Mouse (Mus musculus) gastrocnemius, adult 2 months (tissue): ENCODE measurements around the gene Trim66. TPM values are rescaled to one million over a fixed set of nuclear protein-coding genes. Genes with fewer than 3 reads are reported as not detected.
A peak's percentile ranks its signal among the peaks of the same experiment; 100 is the strongest.

ENCODE experiments used
- DNase-seq: peaks from one replicate; pipeline ENCODE4 v3.0.0; 2022
- H3K27ac ChIP-seq: fragments of 200-600 bp; 2 replicates; pipeline ENCODE4 v1.8.1; 2022; ENCODE audit warnings: mild to moderate bottlenecking
- H3K4me3 ChIP-seq: fragments of 200-600 bp; 2 replicates; pipeline ENCODE4 v1.8.1; 2022; ENCODE audit warnings: mild to moderate bottlenecking, moderate library complexity
- CTCF ChIP-seq: fragments of 200-600 bp; IDR thresholded peaks from 2 replicates; pipeline ENCODE4 v1.8.1; 2022; ENCODE audit warnings: antibody characterized with exemption, mild to moderate bottlenecking, moderate library complexity
- intact Hi-C: fragments of 180-260 bp; cut with DNase I; formaldehyde crosslinking; loops from one replicate; pipeline ENCODE4 v1.15.1; 2025
- total RNA-seq, 2 experiments: library from RNA; stranded (reverse); gene quantifications; 2 replicates each; pipeline ENCODE4 v1.2.3; 2021

The Trim66 gene
- total RNA-seq, 2 experiments from 2014 or later, result 0.17 to 0.23 TPM

DNA sequence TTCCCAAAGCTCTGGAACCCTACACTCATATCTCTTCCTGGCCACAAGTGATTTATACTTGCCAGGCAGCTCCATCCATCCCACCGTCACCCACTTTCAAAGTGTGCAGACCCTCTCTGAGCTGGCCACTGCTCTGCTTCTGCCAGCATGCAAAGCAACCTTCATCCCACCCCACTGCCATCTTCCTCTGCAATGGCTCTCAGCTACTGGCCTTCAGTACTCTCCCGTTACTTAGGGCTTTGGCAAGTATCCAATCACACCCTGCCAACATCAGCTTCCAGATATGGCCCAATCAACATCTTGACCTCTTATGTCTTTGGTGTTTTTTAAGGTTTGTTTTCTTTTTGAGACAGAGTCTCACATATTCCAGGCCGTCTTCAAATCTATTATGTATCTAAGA, 30.0 kb downstream of the Trim66 start:
- no peak for TF ChIP-seq CTCF
- Histone ChIP-seq H3K4me3 (no peak overlapping the region), H3K27ac (no peak overlapping the region)
- no peak for DNase-seq
- intact Hi-C loops, result no loop called here

DNA sequence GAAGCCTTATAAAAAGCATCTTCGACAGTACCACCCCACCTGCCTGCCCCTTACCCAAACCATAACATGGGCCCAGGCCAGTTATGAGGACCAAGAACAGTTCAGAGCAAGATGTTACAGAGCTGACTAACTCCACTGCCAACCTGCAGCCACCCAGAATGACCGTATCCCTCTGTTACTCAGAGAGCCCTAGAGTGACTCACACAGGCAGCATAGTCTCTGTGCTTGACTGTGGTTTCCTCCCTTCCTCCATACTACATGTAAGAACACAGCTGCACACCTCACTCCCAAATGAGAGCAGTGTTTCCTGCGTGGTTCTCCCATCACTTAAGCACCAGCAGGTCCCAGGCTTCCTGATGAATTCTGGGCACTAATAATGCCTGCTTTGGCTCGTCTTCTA, 37.2 kb downstream of the Trim66 start:
- no peak for DNase-seq
- intact Hi-C loops, result no loop called here

DNA sequence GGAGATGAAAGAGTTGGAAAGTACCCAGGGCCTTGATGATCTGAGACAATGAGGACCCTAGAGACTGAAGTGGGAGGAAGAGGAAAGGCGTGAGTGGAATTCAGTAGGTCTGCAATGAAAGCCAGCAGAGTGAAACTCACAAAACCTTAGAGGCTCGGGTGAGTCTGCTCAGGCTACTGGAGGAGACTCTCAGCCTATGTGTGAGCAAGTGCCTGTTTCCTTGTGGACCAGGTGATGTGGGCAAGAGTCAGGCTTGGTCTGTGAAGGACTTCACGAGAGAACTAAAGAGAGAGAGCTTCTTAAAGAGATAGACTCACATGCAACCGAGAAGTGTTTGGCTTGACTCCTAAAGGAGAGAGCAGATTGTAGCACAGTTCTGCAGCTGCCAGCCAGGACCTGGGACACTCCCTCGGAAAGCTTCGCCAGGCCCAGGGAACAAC, 39.7 kb downstream of the Trim66 start:
- no peak for TF ChIP-seq CTCF
- Histone ChIP-seq H3K4me3 (peak overlapping the region; percentile 43), H3K27ac (peak overlapping the region; percentile 69)
- intact Hi-C loops, result no loop called here
- DNase-seq, result peak; percentile 37

More for the DNA sequence above, 37.2 kb downstream of the Trim66 start:
- Histone ChIP-seq H3K4me3 (no peak overlapping the region), H3K27ac (no peak overlapping the region)
- TF ChIP-seq CTCF, result no peak

DNA sequence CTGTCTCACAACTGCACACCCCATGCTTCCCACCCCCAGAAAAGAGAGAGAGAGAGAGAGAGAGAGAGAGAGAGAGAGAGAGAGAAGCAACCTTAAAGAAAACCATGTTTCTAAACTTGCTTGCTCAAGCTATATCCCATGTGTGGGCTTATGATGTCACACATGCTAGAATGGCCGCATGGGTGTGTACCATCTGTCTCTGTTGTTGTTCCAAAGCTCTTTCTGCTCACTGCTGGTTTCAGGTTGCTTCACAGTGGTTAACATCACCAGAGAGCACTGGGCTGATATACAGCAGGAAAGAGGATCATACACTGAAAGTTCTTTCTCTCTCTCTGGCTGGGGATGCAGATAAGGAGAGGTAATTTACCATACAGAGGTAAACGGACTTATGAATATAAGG, 40.3 kb downstream of the Trim66 start:
- intact Hi-C loops, result no loop called here
- no peak for TF ChIP-seq CTCF
- H3K4me3 ChIP-seq, result peak overlapping the region; percentile 43
- H3K27ac ChIP-seq, result peak overlapping the region; percentile 69
- no peak for DNase-seq

DNA sequence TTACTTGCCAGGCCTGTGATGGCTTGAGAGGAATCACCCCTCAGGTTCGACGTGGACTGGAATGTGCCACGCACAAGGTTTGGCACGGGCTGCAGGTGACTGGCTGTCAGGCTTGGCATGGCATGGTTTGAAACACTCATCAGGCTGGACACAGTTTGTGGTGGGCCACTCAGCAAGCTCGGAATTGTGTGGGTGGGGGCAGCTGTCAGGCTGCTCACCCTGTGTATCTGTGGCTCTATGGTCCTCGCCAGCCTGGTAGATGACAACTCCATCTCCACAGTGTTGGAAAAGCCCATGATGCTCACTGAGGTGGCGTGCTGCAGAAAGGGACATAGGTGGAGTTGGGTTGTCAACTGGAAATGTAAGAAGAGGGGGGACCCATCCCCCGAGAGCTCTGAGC, 47.2 kb downstream of the Trim66 start:
- intact Hi-C loops, result no loop called here
- Histone ChIP-seq H3K4me3 (no peak overlapping the region), H3K27ac (no peak overlapping the region)
- no peak for TF ChIP-seq CTCF
- no peak for DNase-seq

DNA sequence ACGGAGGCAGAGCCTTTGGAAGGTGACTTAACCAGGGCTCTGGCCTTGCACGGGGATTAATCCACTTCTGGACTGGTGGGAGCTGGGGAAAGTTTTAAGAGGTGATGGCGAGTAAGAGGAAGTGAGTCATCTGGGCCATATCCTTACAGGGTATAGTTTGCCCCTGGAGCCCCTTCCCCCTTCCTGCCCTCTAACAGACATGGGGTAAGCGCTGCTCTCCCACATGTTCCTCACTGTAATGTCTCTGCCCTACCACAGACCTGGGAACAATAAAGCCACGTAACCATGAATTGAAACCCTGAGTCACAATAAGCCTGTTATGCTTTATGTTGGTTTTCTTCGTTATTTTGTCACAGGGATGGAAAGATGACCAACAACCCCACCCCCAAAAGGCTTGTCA, 51.4 kb downstream of the Trim66 start:
- no peak for TF ChIP-seq CTCF
- Histone ChIP-seq H3K27ac (no peak overlapping the region), H3K4me3 (no peak overlapping the region)
- DNase-seq, result no peak
- intact Hi-C loops, result no loop called here

DNA sequence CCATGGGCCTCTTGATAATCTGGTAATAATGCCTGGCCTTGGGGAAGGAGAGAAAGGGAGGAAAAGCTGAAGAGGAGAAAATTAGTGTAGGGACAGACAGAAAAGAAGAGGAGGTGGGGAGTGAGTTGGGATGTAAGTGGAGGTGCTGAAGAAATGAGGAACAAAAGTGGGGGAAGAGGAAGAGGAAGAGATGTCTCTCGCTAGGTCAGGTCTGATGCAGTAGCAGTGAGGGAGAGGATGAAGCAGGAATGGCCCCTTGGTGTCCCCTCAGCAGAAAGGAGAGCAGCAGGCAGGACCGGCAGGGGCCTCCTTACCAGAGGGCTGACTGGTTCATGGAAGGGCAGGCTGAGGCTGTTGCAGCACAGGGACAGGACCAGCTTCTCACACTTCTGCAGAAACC, 52.2 kb downstream of the Trim66 start:
- TF ChIP-seq CTCF, result no peak
- DNase-seq, result no peak
- intact Hi-C loops, result no loop called here
- H3K27ac ChIP-seq, result no peak overlapping the region
- H3K4me3 ChIP-seq, result no peak overlapping the region

DNA sequence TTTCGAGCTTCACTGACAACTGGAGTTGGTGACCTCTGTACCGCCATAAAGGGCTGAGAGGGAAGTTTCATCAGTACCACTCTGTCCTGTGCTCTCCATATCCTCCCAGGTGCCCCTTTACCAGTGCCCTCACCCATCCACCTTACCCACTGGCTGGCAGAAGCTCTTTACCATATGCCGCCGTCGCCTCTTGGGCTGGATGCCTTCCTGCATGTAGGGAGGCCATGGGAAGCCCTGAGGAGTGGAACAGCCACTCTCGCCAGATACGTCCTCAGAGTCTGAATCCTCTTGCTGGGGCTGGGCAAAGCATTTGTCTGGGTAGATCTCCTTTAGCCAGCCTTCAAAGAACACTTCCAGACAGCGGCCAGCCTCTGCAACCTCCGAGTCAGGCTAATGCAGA, 53.1 kb downstream of the Trim66 start:
- Histone ChIP-seq H3K27ac (no peak overlapping the region), H3K4me3 (no peak overlapping the region)
- no peak for TF ChIP-seq CTCF
- intact Hi-C loops, result no loop called here
- DNase-seq, result no peak

DNA sequence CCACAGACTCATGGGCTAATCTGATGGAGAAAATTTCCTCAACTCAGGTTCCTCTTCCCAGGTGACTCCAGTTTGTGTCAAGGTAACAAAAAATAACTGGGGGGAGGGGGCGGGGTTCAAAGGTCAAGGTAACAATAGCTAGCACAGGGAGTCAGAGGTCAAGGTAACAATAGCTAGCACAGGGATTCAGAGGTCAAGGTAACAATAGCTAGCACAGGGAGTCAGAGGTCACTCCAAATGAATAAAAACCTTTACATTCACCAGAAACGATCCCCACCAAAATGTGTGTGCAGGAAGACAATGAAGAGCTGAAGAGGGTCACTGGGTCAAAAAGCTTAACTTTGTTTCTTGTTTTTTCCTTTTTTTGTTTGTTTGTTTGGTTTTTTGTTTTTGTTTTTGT, 59.9 kb downstream of the Trim66 start:
- Histone ChIP-seq H3K27ac (no peak overlapping the region), H3K4me3 (no peak overlapping the region)
- no peak for TF ChIP-seq CTCF
- intact Hi-C loops, result loop anchor here (5.0 kb wide), 1 partner anchor 216 kb away; no protein-coding TSS in a partner anchor
- DNase-seq, result no peak

DNA sequence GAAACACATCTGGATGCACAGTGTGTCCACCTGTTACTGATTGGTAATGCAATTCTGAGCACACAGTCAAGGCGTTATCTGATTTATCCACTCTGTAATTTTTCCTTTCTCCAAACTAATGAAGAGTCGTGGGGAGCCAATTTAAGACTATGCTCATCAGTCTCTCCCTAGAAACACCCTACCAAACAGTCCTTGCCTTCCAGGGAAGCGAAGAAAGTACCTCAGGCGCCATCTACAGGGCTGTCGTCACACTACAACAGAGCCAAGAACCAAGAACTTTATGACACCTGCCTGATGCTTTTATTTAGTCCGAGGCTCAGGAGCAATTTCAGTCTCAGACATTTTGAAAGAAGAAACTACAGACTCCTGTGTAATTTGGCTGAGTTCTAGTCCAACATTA, 62.9 kb downstream of the Trim66 start:
- no peak overlapping the region for H3K27ac ChIP-seq
- H3K4me3 ChIP-seq, result no peak overlapping the region
- intact Hi-C loops, result loop anchor here (5.0 kb wide), 1 partner anchor 213 kb away; no protein-coding TSS in a partner anchor
- TF ChIP-seq CTCF, result peak; percentile 79
- peak; percentile 59 for DNase-seq

DNA sequence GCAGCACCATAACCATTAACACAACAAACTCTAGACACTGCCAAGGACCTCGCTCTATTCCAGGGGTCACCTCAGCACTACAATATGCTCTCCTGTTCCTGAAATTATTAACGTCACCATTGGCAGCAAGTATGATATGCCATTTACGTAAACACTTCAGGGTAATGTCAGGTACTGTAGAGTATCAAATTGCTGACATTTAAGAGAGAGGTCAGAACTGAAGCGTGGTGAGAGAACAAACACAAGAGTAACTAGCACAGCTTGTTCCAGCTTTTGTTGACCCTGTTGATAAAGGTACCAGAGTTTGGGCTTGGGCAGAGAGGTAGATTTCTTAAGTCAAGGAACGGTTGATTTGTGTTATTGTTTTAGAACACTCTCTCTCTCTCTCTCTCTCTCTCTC, 65.2 kb downstream of the Trim66 start:
- Histone ChIP-seq H3K27ac (0 out of 2 replicates have a peak overlapping the region, but pooled peaks have one; percentile 7), H3K4me3 (no peak overlapping the region)
- intact Hi-C loops, result loop anchor here (5.0 kb wide), 1 partner anchor 75 kb away; the partner anchor contains the start of gene Rpl27a
- no peak for TF ChIP-seq CTCF
- no peak for DNase-seq

DNA sequence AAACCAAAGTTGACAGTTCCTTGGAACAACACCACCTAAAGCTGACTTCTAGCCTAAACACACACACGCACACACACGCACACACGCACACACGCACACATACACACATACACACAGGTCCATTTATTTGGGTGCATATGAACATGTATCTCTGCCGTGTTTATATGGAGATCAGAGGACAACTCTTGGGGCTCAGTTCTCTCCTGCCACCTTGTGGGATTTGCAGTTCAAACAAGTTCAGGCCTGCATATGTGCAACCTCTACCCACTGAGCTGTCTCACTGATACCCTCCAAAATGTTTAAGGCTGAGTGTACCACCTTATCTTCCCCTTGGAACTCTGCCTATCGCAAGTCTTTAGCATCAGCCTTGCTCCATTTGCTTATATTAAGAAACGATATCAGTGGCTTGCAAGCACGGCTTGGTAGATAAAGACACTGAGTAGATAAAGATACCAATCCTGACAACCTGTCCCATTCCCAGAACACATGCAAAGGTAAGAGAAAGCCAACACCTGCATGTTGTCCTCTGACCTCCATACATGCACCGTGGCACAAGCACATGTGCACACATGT, 67.2 kb downstream of the Trim66 start:
- no peak overlapping the region for H3K27ac ChIP-seq
- no peak for TF ChIP-seq CTCF
- intact Hi-C loops, result loop anchor here (5.0 kb wide), 1 partner anchor 77 kb away; the partner anchor contains the start of gene Rpl27a
- no peak for DNase-seq
- H3K4me3 ChIP-seq, result no peak overlapping the region

DNA sequence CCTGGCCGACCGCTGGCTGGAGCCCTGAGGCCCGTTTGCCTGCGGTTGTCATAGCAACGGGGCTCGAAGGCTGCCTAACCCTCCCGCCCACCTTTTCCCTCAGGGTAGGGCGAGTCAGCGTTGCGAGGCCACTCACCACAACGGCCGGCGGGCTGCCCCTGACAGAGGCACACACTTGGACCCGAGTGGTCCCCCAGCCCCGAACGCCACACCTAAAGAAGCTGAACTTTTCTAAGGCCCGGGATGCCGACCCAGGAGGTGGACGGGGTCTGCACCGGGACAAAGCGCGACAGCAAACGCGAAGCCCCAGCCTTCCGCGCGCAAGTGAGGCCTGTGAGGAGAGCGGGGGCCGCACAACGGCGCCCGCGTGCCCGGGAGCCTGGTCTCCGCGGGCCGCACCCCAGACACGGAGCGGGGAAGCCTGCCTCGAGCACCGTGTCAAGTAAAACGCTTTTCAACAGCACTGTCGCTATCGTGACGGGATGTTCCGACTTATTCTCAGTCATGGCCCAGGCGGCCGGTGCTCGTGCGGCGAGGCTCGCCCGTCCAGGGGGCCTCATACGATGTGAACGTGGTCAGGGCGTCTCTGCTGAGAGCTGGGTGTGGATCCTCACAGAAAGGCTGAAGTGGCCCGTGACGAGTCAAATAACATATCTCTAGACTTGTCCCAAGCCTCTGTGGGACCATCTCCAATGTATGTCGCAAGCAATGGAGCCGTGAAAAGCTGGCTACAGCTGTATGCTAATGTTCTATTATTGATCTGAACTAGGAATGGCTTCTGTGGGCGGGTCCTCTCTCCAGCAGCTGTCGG, 68.9 kb downstream of the Trim66 start, which contains the start of gene Stk33:
Gene Stk33 (minus strand): TSS at position 301 of the 811 bp plus-strand sequence.
- Histone ChIP-seq H3K4me3 (peak within 1 kb of the TSS; percentile 75), H3K27ac (peak within 1 kb of the TSS; percentile 65)
- peak; percentile 69 for DNase-seq
- intact Hi-C loops, result no loop called here
- TF ChIP-seq CTCF, result no peak
